Mouse (Mus musculus): Measurements from ENCODE around the gene Tmem222.

Gene Tmem222

DNA sequence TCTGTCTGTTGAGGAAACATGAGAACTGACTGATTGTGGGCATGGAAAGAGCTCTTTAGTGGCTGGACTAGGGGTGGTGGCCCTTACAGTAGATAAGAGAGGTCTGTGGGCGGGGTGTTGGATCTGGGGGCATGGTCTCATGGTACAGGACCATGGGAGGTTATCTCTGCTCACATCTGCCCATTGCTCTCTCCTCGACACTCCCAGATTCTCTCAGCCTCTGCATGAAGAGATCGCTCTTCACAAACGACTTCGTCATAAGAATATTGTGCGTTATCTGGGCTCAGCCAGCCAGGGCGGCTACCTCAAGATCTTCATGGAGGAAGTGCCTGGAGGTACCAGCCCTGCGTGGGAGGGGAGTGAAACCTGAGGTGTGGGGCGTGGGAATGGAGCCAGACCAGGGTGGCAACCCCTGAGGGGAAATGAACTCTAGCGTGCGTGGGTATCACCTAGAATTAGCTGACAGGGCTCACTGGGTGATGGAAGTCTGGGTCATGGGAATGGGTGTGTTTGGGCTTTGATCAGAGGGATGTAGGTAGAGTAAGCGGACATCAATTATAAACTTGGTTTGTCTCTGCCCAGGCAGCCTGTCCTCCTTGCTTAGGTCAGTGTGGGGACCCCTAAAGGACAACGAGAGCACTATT is 29.7 kb downstream of the Tmem222 start:
- DNase-seq, result no peak

DNA sequence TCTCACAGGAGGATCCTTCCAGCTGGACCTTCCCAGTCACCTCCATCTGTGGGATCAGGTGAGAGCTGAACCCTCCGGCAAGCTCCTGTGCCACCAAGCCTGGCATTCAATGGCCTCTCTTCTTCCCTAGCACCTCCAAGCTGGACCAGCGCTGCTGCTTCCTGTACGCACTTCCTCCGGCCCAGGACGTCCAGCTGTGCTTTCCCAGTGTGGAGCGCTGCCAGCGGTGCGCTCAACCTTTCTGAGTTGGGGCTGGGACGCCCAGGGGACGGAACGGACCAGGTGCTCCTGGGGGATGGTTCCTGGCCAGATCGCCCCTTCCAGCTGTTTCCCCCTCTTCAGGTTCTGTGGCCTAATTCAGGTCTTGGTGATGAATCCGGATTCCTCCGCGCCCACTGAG is 30.5 kb downstream of the Tmem222 start:
- no peak for DNase-seq

DNA sequence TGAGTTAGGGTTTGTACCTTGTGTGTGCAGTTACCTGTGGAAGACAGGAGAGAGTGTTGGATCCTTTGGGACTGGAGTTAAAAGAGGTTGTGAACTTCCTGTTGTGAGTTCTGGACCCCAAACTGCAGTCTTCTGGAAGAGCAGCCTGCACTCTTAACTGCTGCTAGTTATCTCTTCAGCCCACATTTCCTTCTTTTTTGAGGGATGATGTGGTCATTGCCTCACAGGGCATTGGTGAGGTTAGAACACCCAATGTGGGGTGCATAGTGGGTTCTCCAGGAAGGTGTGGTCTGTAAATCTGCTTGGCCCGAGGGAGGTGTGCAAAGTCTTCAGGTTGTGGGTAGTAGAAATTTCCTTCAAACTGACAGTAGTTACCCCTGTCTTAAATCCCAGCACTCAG is 33.3 kb downstream of the Tmem222 start:
- no peak for DNase-seq

DNA sequence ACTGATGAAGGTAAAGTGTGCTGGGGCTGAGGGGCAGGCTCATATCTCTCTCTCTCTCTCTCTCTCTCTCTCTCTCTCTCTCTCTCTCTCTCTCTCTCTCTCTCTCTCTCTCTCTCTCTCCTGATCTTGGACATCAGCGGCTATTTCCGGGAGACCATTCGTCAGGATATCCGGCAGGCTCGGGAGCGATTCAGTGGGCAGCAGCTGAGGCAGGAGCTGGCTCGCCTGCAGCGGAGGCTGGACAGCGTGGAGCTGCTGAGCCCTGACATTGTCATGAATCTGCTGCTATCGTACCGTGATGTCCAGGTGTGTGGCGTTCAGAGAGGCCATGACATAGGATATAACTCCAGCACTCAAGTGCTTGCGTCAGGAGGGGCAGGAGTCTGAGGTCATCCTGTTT is 34.1 kb downstream of the Tmem222 start:
- DNase-seq, result no peak

DNA sequence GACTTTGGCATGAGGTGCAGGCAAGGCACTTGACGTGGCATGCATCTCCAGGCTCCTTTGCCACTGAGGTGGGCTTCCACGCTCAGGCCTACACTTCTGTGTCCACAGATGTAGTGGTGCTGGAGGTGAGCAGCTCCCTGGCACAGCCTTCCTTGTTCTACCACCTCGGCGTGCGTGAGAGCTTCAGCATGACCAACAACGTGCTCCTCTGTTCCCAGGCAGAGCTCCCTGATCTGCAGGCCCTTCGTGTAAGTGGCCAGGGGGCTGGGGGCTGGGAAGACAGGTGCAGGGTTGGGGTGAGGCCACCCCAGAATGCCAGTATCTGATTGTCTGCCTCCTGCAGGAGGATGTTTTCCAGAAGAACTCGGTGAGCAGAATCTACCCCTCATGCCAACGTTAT is 34.9 kb downstream of the Tmem222 start:
- DNase-seq, result no peak

DNA sequence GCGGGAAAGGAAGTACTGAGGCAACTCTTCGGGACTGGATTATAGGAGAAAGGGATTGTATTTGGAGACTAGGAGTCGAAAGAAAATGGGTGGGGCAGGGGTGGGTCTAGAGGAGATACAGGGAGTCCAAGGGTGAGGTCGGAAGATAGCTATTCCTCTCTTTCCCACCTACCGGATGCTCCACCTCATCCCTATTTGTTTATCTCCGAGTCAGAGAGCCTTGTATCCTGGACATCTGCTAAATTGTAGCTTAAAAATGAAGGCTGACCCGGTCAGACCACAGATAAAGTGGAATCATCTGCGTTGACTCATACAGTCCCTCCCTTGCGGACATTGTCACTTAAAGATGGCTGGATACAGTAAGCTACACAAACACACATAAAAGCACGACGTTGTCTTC is 35.7 kb downstream of the Tmem222 start:
- DNase-seq, result no peak

DNA sequence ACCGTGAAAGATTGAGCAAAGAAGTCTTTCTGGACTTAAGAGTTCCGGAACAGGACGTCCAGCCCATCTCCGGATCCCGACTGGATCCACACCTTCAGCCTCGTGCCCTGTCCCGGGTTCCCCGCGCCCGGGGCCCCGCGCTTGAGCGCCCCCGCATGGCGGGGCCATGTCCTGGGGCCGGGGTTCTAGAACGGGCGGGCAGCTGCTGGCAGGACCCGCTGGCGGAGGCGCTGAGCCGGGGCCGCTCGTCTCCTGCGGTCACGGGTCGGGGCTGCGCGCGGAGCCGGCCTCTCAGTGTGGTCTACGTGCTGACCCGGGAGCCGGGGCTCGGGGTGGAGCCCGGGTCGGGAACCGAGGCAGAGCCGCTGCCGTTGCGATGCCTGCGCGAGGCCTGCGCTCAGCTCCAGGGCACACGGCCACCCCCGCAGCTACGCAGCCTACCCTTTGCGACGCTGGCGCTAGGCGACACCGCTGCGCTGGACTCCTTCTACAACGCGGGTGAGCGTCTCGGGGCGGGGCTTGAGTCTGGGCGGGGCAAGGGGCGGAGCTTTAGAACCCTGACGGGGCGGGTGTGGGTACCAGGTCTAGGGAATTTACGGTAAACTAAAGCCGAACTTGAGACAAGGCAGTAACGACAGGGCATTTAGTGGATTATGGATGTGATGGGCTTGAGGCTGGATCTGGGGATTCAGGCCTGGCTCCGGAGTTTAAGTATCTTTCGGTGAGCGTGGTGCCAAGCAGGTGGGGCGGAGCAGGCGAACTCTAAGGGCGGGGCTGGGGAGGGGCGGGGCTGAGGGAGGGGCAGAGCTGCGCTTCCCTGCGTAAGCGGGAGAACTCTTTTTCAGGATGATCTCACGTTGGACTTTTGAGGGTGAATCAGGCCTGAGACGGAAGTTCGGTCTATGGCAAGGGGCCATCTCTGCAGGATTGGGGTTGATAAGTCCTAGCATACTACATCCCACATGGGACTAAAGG is 36.4 kb downstream of the Tmem222 start:
- peak; percentile 79 for DNase-seq

DNA sequence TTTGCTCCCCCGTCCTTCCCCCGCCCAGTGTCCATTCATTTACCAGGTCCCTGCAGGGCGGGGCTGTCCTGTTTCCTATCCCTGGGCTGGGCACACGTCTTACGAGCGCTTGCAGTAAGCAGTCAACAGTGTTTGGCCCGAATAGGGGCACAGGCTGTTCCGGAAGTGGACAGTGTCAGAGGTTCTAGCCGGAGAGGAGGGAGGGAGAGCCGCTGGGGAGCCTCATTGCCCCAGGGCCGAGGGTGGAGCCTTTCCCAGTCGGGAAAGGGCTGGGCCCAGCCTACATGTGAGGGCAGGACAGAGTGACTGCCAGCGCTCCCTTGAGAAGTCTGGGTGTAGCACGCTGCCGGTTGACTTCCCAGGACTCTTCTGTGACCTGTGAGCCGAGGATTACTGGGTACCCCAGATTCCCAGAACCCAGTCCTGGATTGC is 37.1 kb downstream of the Tmem222 start, which contains the start of gene Map3k6:
TSS of gene Map3k6 (plus strand) at position 329 of the 432 bp plus-strand sequence.
- no peak for DNase-seq

DNA sequence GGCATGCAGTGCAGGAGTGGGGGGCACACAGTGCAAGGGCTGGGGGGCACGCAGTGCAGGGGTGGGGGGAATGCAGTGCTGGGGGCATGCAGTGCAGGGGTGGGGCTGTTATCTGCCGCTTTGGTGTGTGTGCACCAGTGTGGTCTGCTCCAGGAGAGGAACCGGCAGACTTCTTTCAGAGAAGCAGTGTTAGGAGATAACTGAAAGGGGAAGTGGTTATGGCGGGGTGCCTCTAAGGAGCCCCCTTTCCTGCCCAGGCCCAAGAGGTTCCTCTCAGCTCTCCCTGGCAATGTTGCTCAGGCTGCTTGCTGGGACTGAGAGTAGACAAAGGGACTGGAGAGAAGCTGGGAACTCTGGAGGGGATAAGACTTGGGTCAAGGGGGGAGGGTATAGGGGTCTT is 39.7 kb downstream of the Tmem222 start:
- no peak for DNase-seq

DNA sequence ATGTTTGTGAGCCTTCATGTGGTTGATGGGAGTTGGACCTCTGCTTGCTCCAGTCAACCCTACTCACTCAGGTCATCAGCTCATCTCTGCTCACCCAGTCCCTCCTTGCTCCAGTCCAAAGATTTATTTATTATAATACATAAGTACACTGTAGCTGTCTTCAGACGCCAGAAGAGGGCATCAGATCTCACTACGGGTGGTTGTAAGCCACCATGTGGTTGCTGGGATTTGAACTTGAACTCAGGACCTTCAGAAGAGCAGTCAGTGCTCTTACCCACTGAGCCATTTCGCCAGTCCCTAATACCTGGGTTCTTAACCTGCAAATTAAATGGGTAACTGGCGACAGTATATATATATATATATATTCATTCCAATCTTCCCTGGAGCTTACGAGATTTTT is 42.2 kb downstream of the Tmem222 start:
- DNase-seq, result no peak

DNA sequence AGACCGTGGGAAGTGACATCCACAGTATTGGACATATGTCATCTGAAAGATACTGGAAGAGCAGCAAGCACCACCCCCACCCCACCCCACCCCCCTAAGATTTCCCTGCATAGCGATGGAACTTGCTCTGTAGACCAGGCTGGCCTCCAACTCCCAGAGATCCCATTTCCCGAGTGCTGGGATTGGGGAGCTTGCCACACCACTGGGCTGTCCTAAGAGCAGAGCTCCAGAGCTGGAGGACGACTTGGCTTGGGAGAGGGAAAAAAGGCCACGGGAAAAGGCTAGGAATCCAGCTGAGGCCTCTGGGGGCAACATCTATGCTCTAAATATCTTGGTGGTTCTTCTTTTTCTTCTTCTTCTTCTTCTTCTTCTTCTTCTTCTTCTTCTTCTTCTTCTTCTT is 42.8 kb downstream of the Tmem222 start:
- DNase-seq, result no peak

DNA sequence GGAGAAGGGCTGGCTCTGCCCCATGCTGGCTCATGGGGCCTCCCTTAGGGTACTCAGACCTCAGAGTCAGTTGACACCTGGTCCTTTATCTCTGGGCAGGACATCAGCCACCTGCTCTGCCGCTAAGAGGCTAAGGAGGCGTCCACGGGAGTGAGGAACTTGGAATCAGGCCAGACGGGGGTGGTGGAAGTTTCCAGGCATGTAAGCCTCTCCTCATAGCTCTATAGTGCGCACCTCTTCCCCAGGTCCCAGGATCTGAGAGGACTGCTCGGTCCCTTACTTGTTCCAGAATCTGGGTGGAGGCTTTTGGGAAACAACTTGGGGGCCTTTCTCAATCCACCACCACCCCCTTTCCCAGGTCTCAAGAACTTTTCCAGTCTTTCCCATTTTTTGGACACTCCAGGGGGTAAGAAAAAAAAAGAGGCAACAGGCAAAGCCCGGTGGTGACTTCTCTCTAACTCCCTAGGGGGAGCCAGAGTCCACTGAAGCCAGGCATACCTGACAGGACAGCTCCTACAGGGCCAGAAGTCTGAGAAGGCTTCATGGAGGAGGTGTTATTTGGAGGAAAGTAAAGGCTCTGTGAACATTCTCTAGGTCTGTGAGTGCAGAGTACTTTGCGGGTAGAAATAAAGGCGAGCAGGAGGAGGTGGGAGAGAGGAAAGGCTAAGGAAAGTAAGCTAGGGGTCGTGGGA is 44.2 kb downstream of the Tmem222 start:
- DNase-seq, result no peak

DNA sequence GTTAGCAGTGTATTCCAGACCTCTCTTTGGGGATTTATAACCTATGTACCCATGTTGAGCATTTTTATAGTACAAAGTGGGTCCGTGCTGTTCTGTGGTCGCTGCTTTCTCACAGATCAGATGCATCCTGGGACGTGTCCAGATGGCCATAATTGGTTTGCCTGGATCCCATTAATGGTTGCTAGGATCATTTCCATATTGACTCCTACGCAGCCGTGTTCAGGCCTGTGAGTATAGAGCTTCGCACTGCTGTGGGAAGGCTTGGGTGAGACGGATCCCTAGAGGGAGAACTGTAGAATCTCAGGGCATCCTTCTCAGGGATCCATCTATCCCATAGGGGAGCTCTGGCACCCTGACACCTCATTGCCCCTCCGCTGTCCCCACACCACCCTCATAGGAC is 48.0 kb downstream of the Tmem222 start:
- DNase-seq, result no peak

DNA sequence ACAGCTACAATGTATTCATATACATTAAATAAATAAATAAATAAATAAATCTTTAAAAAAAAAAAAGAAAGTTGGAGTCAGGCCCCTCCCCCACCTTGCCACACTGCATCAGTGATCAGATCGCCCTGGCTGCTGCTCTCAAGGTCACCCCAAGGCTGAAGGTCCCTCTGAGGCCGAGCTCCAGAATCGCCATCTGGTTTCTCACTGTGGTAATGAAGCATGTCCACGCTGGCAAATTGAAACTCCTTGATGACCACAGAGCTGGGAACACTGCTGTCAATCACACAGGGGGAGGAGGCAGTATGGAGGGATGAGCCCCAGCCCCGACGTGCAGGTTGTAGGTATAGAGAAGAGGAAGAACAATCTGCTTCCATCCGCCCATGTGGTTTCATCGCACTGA is 50.0 kb downstream of the Tmem222 start:
- DNase-seq, result no peak

DNA sequence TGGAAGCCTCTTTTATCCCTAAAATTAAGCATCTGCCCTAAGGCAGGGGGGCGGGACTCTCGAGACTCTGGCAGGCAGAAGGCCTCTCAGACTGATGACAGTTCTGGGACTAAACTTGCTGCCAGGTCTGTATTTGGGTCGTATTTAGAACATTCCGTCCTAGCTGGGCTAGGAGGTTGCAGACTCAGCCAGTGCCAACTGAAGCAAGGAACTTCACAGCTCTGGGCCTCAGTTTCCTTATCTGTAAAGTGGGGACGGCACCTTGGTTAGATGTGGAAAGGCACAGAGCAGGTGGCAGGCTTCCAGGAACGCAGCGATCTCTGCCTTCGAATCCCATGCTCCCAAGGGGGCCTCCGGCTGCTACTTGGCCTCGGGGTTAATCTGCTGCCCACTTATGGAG is 51.5 kb downstream of the Tmem222 start:
- DNase-seq, result no peak

DNA sequence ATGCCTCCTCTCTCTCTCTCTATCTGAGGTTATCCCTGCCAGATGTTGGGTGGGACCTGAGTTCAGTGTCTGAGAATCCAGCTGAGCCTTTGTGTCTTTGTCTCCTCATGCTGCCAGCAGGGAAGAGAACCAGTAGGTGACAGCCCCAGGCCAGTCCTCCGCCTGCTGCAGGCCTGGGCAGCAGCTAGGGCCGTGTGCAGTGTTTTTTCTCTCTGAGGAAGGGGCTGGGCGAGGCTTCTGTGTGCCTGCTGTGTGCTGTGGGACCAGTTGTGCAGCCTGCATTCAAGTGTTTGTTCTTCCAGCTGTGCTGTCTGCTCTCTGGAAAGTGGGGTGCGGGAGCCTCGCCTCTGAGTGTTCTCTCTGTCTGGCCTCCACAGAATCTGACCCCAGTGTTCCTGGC is 53.7 kb downstream of the Tmem222 start:
- no peak for DNase-seq

DNA sequence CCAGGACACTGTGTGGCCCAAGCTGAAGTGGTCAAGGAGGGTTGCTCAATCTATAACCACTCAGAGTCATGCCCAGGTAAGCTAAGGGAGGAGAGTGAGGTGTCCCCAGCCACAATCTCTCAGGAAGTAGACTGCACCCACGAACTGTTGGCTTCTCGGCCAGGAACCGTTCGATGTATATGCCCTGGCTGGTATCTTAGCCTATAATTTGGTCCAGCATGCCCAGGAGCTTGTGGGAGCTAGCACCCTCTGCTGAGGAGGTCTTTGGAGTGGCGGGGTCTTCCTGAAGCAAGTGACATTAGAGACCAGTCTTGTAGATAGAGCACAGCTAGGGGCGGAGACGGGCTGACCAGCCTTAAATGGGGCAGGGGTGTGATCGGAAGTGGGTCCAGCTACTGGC is 55.9 kb downstream of the Tmem222 start:
- DNase-seq, result no peak

DNA sequence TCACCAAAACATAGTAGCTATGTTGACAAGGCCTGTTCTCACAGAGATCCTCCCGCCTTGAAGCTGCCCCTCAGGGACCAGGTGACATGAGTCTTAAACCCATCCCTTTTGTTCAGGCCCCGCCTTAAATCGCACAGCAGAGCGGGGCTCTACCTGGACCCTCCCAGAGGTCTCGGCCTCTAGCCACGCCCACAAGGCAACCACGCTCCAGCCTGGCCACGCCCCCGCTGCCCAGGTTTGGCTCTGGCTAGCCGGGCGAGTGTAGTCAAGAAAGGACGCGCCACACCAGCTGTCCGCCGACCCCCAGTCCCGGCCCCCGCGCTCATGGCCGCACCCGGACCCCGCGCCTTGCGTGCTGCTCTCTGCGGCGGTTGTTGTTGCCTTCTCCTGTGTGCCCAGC is 56.9 kb downstream of the Tmem222 start:
- DNase-seq, result no peak

DNA sequence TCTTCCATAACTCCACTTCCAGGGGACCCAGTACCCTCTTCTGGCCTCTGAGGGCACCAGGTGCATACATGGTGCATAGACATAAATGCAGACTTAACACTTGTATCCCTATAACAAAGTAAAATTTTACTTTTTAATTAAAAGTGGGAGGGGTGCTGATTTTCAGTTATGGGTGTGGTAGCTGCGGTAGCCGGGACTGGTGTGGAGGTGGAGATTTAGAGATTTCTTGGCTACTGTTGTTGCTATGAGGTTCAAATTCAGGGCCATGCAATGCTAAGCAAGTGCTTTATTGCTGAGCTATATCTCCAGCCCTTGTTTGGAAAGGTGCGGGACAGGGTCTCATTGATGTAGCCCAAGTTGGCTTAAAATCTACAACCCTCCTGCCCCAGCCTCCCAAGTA is 58.8 kb downstream of the Tmem222 start:
- no peak for DNase-seq

DNA sequence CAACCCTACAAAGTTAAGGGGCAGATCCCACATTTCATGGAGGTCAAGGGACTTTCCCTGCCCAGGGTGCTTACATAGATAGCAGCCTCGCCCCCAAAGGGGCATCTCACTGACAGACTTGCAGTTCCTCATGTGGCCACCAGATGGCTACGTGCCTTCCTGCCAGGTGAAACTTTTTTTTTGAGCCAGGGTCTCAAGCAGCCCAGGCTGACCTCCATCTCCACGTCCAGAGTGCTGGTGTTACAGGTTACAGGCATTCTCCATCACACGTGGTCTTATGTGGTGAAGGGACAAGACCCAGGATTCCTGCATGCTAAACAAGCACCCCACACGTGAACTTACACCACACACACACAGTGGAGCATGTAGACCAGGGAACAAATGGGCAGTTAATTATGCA is 60.0 kb downstream of the Tmem222 start:
- DNase-seq, result peak; percentile 68
